Mouse (Mus musculus): ENCODE measurements around the gene Ddx46. TPM values are rescaled to one million over a fixed set of nuclear protein-coding genes. Genes with fewer than 3 reads are reported as not detected.
"Not testable (repeated sequence)": the region's sequence is repeated elsewhere in the genome, so short reads cannot be mapped to it uniquely, and the experiment has no call there.

The Ddx46 gene
- polyA plus RNA-seq, 1 experiment: 46.6 TPM

GRCm38 (mm10) chr13:55635146-55635571 is 332 bp downstream of the Ddx46 start:
- no peak for TF ChIP-seq POLR2A (IDR thresholded peaks at IDR 0.05; ENCODE audit: low read depth, low read length)
- no peak for TF ChIP-seq CTCF (IDR thresholded peaks at IDR 0.05; ENCODE audit: borderline replicate concordance, insufficient read depth, low read length)
- Histone ChIP-seq H3K4me1 (ENCODE audit: control insufficient read depth, insufficient read depth, low read length) (peaks cover 3% of the 10 kb centered on the region; the same call in 1 of the 2 replicates), H3K27ac (ENCODE audit: insufficient read depth, low read length) (no peak overlapping the region), H3K4me3 (ENCODE audit: insufficient read depth, low read length) (peak overlapping the region; percentile 59)

GRCm38 (mm10) chr13:55636185-55636983 is 1.6 kb downstream of the Ddx46 start:
- Histone ChIP-seq H3K4me1 (ENCODE audit: control insufficient read depth, insufficient read depth, low read length) (peaks cover 3% of the 10 kb centered on the region; the same call in 1 of the 2 replicates), H3K4me3 (ENCODE audit: insufficient read depth, low read length) (no peak overlapping the region; the same call in 1 of the 2 replicates)
- TF ChIP-seq POLR2A (IDR thresholded peaks at IDR 0.05; ENCODE audit: low read depth, low read length) (no peak), CTCF (IDR thresholded peaks at IDR 0.05; ENCODE audit: borderline replicate concordance, insufficient read depth, low read length) (no peak)

GRCm38 (mm10) chr13:55640480-55640879 is 5.7 kb downstream of the Ddx46 start:
- peak; percentile 61; the same call in 1 of the 2 replicates for TF ChIP-seq CTCF (IDR thresholded peaks at IDR 0.05; ENCODE audit: borderline replicate concordance, insufficient read depth, low read length)
- not testable (repeated sequence) for H3K4me1 ChIP-seq (ENCODE audit: control insufficient read depth, insufficient read depth, low read length); H3K27ac ChIP-seq (ENCODE audit: insufficient read depth, low read length); H3K4me3 ChIP-seq (ENCODE audit: insufficient read depth, low read length)

More at GRCm38 (mm10) chr13:55636185-55636983, 1.6 kb downstream of the Ddx46 start:
- no peak overlapping the region for H3K27ac ChIP-seq (ENCODE audit: insufficient read depth, low read length)

- no peak for TF ChIP-seq POLR2A (IDR thresholded peaks at IDR 0.05; ENCODE audit: low read depth, low read length)
- TF ChIP-seq CTCF (IDR thresholded peaks at IDR 0.05; ENCODE audit: borderline replicate concordance, insufficient read depth, low read length): no peak
- H3K4me1 ChIP-seq (ENCODE audit: control insufficient read depth, insufficient read depth, low read length): no peaks in the 10 kb centered on the region
- no peak overlapping the region for H3K4me3 ChIP-seq (ENCODE audit: insufficient read depth, low read length)
- H3K27ac ChIP-seq (ENCODE audit: insufficient read depth, low read length): no peak overlapping the region
Observed at GRCm38 (mm10) chr13:55644525-55644924, 9.7 kb downstream of the Ddx46 start.

GRCm38 (mm10) chr13:55650098-55650497 is 15.3 kb downstream of the Ddx46 start:
- no peaks in the 10 kb centered on the region for H3K4me1 ChIP-seq (ENCODE audit: control insufficient read depth, insufficient read depth, low read length)
- no peak overlapping the region for H3K27ac ChIP-seq (ENCODE audit: insufficient read depth, low read length)
- no peak overlapping the region for H3K4me3 ChIP-seq (ENCODE audit: insufficient read depth, low read length)
- TF ChIP-seq CTCF (IDR thresholded peaks at IDR 0.05; ENCODE audit: borderline replicate concordance, insufficient read depth, low read length) (peak; percentile 29; the same call in 1 of the 2 replicates), POLR2A (IDR thresholded peaks at IDR 0.05; ENCODE audit: low read depth, low read length) (no peak)

GRCm38 (mm10) chr13:55650980-55651379 is 16.2 kb downstream of the Ddx46 start:
- no peaks in the 10 kb centered on the region for H3K4me1 ChIP-seq (ENCODE audit: control insufficient read depth, insufficient read depth, low read length)
- H3K4me3 ChIP-seq (ENCODE audit: insufficient read depth, low read length): no peak overlapping the region
- TF ChIP-seq POLR2A (IDR thresholded peaks at IDR 0.05; ENCODE audit: low read depth, low read length) (no peak), CTCF (IDR thresholded peaks at IDR 0.05; ENCODE audit: borderline replicate concordance, insufficient read depth, low read length) (no peak)
- 0 out of 2 replicates have a peak overlapping the region, but pooled peaks have one; percentile 14 for H3K27ac ChIP-seq (ENCODE audit: insufficient read depth, low read length)

- Histone ChIP-seq H3K4me3 (ENCODE audit: insufficient read depth, low read length) (no peak overlapping the region), H3K4me1 (ENCODE audit: control insufficient read depth, insufficient read depth, low read length) (no peaks in the 10 kb centered on the region), H3K27ac (ENCODE audit: insufficient read depth, low read length) (no peak overlapping the region)
- TF ChIP-seq CTCF (IDR thresholded peaks at IDR 0.05; ENCODE audit: borderline replicate concordance, insufficient read depth, low read length): peak; percentile 55; the same call in 1 of the 2 replicates
- TF ChIP-seq POLR2A (IDR thresholded peaks at IDR 0.05; ENCODE audit: low read depth, low read length): no peak
Observed at GRCm38 (mm10) chr13:55668550-55668949, 33.7 kb downstream of the Ddx46 start.

- H3K27ac ChIP-seq (ENCODE audit: insufficient read depth, low read length): no peak overlapping the region
- H3K4me1 ChIP-seq (ENCODE audit: control insufficient read depth, insufficient read depth, low read length): no peaks in the 10 kb centered on the region
- no peak overlapping the region for H3K4me3 ChIP-seq (ENCODE audit: insufficient read depth, low read length)
- TF ChIP-seq CTCF (IDR thresholded peaks at IDR 0.05; ENCODE audit: borderline replicate concordance, insufficient read depth, low read length) (no peak), POLR2A (IDR thresholded peaks at IDR 0.05; ENCODE audit: low read depth, low read length) (no peak)
Observed at GRCm38 (mm10) chr13:55672711-55673110, 37.9 kb downstream of the Ddx46 start.

- H3K27ac ChIP-seq (ENCODE audit: insufficient read depth, low read length): no peak overlapping the region
- no peak overlapping the region for H3K4me3 ChIP-seq (ENCODE audit: insufficient read depth, low read length)
- H3K4me1 ChIP-seq (ENCODE audit: control insufficient read depth, insufficient read depth, low read length): no peaks in the 10 kb centered on the region
- no peak for TF ChIP-seq CTCF (IDR thresholded peaks at IDR 0.05; ENCODE audit: borderline replicate concordance, insufficient read depth, low read length)
- TF ChIP-seq POLR2A (IDR thresholded peaks at IDR 0.05; ENCODE audit: low read depth, low read length): no peak
Observed at GRCm38 (mm10) chr13:55677364-55677763, 42.5 kb downstream of the Ddx46 start.

GRCm38 (mm10) chr13:55682201-55682600 is 47.4 kb downstream of the Ddx46 start:
- Histone ChIP-seq H3K4me1 (ENCODE audit: control insufficient read depth, insufficient read depth, low read length) (no peaks in the 10 kb centered on the region), H3K4me3 (ENCODE audit: insufficient read depth, low read length) (no peak overlapping the region), H3K27ac (ENCODE audit: insufficient read depth, low read length) (no peak overlapping the region)
- no peak for TF ChIP-seq CTCF (IDR thresholded peaks at IDR 0.05; ENCODE audit: borderline replicate concordance, insufficient read depth, low read length)
- TF ChIP-seq POLR2A (IDR thresholded peaks at IDR 0.05; ENCODE audit: low read depth, low read length): no peak

Data from embryonic fibroblast, embryonic 13.5 days (primary cell).